Mouse (Mus musculus) midbrain, embryonic 11.5 days (tissue): Measurements from ENCODE around the gene Grm7. TPM values are rescaled to one million over a fixed set of nuclear protein-coding genes. Genes with fewer than 3 reads are reported as not detected.

Experiments
- ATAC-seq: fragments of 200-750 bp; cut with Nextera tagmentation; 2 replicates; pipeline ENCODE4 v1.8.0; 2017; ENCODE audit warnings: moderate TSS enrichment, moderate library complexity; ENCODE audit not compliant: low FRiP score
- DNase-seq: peaks from one replicate; pipeline ENCODE4 v3.0.0; 2015; ENCODE audit warnings: low spot score; ENCODE audit errors: missing footprints
- H3K27ac ChIP-seq: fragments of 300-500 bp; sonication (generic); 2 replicates; pipeline ENCODE4 v1.5.1; 2014; ENCODE audit warnings: low read depth, low read length
- H3K27me3 ChIP-seq: fragments of 300-500 bp; sonication (generic); 2 replicates; pipeline ENCODE4 v1.6.1; 2014; ENCODE audit warnings: mild to moderate bottlenecking, low read length, moderate library complexity, mixed read lengths; ENCODE audit not compliant: control insufficient read depth, insufficient read depth
- H3K36me3 ChIP-seq: fragments of 300-500 bp; sonication (generic); 2 replicates; pipeline ENCODE4 v1.6.1; 2014; ENCODE audit warnings: mild to moderate bottlenecking, low read length, moderate library complexity, mixed read lengths; ENCODE audit not compliant: control insufficient read depth, insufficient read depth
- H3K4me1 ChIP-seq: fragments of 300-500 bp; sonication (generic); 2 replicates; pipeline ENCODE4 v1.6.1; 2014; ENCODE audit warnings: low read length; ENCODE audit not compliant: control insufficient read depth, insufficient read depth
- H3K4me2 ChIP-seq: fragments of 300-500 bp; sonication (generic); 2 replicates; pipeline ENCODE4 v1.6.1; 2014; ENCODE audit warnings: mild to moderate bottlenecking, moderate library complexity
- H3K4me3 ChIP-seq: fragments of 300-500 bp; sonication (generic); 2 replicates; pipeline ENCODE4 v1.5.1; 2014; ENCODE audit warnings: low read depth, low read length
- H3K9ac ChIP-seq: fragments of 300-500 bp; sonication (generic); 2 replicates; pipeline ENCODE4 v1.6.1; 2014; ENCODE audit warnings: low read length
- H3K9me3 ChIP-seq: fragments of 300-500 bp; sonication (generic); 2 replicates; pipeline ENCODE4 v1.6.1; 2016; ENCODE audit warnings: low read length; ENCODE audit not compliant: control insufficient read depth
- whole genome bisulfite sequencing: fragments of 180-500 bp; shearing (Covaris S2); extraction: QIAGEN DNeasy Blood & Tissue Kit; methylation state at CpG from one replicate; pipeline ENCODE4 v1.1.7; 2014; 5-methylcytosine and 5-hydroxymethylcytosine counted together
- polyA plus RNA-seq: library from polyadenylated mRNA; unstranded; fragments of >200 nt; fragmentation: Nextera tagmentation; extraction: Ambion mirVana; gene quantifications from 2 replicates; pipeline ENCODE4 v1.2.1, GENCODE M21; 2014

The Grm7 gene
- polyA plus RNA-seq, 1 experiment from 2014 or later, result 2.2 TPM

- H3K4me3 ChIP-seq, result no peak overlapping the region
- H3K36me3 ChIP-seq, result no peaks in the 10 kb centered on the region
- H3K4me1 ChIP-seq, result no peaks in the 10 kb centered on the region
- no peak overlapping the region for H3K4me2 ChIP-seq
- H3K27me3 ChIP-seq, result no peaks in the 10 kb centered on the region
- ATAC-seq, result no peak
- no peak overlapping the region for H3K9ac ChIP-seq
- no peak overlapping the region for H3K27ac ChIP-seq
- no peak for DNase-seq
- H3K9me3 ChIP-seq, result no peaks in the 10 kb centered on the region
- 96% methylated on average over 4 of the region's 4 CpGs for WGBS
These were observed 956.7 kb downstream of the Grm7 start for GRCm38 (mm10) chr6:111601892-111602654.

GRCm38 (mm10) chr6:111610396-111610795, 965.0 kb downstream of the Grm7 start:
- no peak for ATAC-seq

GRCm38 (mm10) chr6:111613834-111614233, 968.5 kb downstream of the Grm7 start:
- Histone ChIP-seq H3K9me3 (no peaks in the 10 kb centered on the region), H3K27ac (no peak overlapping the region)
- DNase-seq, result peak; percentile 51

More at GRCm38 (mm10) chr6:111610396-111610795, 965.0 kb downstream of the Grm7 start:
- Histone ChIP-seq H3K27me3 (no peaks in the 10 kb centered on the region), H3K4me1 (no peaks in the 10 kb centered on the region), H3K9me3 (no peaks in the 10 kb centered on the region), H3K36me3 (no peaks in the 10 kb centered on the region), H3K4me2 (no peak overlapping the region), H3K4me3 (no peak overlapping the region), H3K27ac (no peak overlapping the region), H3K9ac (no peak overlapping the region)
- DNase-seq, result no peak
- 82% methylated on average over 3 of the region's 3 CpGs for WGBS

More at GRCm38 (mm10) chr6:111613834-111614233, 968.5 kb downstream of the Grm7 start:
- no peak for ATAC-seq
- no peak overlapping the region for H3K4me3 ChIP-seq
- H3K4me2 ChIP-seq, result no peak overlapping the region
- H3K36me3 ChIP-seq, result no peaks in the 10 kb centered on the region
- no peak overlapping the region for H3K9ac ChIP-seq
- H3K4me1 ChIP-seq, result no peaks in the 10 kb centered on the region
- no peaks in the 10 kb centered on the region for H3K27me3 ChIP-seq
